Mouse (Mus musculus) cerebellum, adult 11-12 months (tissue): ENCODE data around the gene Fam204a.

Source experiments
- DNase-seq: peaks from one replicate; pipeline ENCODE4 v3.0.0; 2022

Fam204a gene

DNA sequence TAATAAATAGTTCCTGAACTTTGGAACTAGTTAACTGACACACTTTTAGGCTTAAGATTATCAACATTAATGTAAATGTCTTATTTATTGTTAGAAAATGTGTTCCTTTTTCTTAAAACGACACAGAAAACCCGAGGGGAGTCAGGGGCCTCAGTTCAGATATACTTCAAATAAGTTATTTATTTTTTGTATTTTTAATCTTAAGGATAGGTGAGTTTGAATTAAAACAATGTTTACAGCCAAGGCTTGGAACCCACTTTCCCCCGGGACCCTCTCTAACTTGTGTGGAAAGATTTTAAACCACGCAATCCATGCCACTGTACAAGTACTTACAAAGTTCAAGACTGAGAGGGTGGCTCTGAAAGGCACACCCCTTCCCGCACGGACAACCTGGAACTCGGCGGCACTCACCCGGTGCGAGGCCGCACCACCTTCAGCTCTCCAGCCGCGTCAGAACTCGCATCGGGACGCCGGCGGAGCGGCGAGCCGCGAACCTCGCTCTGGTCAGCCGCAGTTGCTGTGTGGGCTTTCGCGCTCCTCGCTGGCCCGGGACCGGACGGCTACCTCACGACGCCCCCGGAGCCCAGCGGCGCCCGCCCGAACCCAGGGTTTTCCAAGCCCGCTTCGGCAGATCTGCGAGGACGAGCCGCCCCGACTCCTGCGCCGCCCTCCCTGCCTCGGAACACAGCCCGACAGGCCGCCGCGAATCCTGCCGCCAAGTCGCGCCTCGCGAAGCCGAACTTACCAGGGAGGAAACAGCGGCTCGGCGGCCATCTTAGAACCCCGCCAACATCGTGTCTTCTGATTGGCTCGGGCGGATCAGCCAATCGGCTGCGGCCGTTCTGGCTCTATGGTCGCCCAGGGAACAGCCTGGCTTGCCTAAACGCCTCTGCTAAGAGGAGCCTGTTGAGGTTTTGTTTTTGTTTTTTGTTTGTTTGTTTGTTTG is at the start of gene Fam204a:
Fam204a (minus strand) TSS at position 803 of the 946 bp plus-strand sequence.
- peak; percentile 92 for DNase-seq

DNA sequence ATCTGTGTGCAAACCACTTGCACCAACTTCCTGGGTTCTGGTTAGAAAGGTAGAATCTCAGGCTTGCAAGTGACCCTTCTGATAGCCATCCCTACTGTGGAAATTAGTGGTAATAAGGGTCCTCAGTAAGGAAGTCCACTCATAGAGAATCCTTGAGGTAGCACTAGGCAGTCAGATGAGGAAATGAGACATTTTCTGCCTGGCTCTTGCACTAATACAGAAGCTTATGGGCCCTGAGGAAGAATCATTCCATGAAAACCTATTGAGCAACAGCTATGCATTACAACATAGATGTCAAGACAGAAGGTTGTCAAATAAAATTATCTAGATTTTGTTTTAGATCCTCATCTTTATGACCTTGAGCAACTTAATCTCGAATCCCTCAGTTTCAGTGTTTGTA is 39.3 kb upstream of the Fam204a start:
- no peak for DNase-seq

GRCm38 (mm10) chr19:60260689-60261088 is 34.2 kb upstream of the Fam204a start:
- no peak for DNase-seq

GRCm38 (mm10) chr19:60252021-60252420 is 25.5 kb upstream of the Fam204a start:
- DNase-seq: no peak

DNA sequence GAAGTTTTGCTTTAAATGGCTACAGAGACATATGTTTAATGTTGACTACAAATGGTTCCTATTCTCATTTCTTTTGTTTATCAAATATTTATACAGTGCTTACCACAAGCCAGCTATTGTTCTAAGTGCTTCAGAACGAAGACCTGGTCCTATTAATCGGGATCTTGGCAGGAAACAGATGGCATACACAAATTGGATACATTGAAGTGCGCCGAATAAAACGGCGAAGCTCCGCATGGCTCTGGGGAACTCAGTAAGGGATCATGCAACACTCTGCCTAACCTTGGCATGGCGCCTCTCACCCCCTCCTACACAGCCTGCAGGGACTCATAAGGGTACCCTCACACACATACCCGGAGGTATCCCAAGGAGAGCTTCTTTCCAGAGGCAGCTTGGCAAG is 24.7 kb upstream of the Fam204a start:
- DNase-seq: no peak

- DNase-seq: no peak
These were observed 18.7 kb upstream of the Fam204a start for GRCm38 (mm10) chr19:60245250-60245649.

- DNase-seq: no peak
These were observed 16.1 kb upstream of the Fam204a start for GRCm38 (mm10) chr19:60242620-60243019.

DNA sequence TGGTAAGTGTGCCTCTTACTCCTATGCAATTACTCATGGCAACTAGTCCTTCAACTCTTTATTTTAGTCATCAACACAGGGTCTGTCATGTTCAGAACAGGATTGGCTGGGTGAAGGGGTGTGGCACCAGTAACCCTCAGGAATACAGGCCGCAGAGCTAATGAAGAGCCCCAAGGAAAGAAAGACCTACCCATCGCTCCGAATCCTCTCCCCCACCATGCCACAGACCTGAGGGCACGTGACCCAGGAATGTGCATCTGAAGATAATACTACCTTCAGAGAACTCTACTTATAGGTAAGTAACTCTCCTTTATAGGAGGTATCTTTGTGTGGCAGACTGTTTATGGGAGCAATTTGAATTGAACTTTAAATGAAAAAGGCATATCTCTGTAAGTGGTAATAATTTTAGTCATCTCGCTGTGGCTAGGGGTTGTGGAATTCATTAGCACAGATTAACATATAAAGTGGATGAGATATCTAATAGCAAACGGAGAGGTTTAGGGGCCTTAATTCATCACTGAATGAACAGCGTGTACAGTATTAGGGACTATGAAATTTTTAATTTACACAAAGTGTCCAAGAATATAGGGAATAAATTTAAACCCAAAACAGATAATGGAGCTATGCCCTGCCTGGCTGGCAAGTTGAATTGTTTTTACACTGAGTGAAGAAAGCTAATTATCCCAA is 15.6 kb upstream of the Fam204a start:
- DNase-seq: no peak

- DNase-seq: no peak
These were observed 5.0 kb upstream of the Fam204a start for GRCm38 (mm10) chr19:60231542-60231941.

DNA sequence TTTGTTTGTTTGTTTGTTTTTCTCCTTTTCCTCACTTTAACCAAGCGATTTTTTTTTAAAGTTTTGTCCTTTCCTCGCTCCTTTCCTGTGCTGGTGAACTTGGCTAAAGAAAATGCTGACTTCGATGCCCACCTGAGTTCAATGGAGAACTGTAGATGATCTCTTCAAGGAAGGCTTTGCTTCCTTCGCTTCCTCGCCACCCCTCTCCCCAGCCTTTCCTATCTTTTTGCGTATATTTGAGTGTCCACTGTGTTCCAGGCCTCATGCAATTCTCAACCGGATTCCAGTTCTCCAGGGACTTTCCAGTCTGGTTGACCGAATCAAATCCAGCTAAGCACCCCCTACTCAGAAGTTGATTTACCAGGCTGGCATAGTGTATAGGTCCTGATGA is 339 bp upstream of the Fam204a start:
- DNase-seq: peak; percentile 11

DNA sequence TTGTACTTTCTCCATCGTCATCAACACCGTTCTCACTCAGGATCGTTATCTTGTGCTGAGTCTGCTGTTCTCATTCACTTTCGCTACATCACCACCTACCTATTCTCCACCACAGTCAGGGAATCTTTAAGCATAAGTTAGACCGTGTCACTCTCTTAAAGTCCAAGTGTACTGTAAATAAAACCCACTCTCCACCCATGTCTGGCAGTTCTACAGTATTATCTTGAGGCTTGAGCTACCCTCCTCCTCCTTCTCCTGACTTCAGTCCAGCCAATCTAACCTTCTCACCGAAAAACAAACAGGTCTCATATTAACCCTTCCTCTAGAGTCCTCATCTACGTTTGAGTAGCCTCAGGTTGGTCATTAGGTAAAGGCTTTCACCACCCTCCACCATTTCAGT is 7.1 kb downstream of the Fam204a start:
- no peak for DNase-seq

- DNase-seq: no peak
These were observed 8.5 kb downstream of the Fam204a start for GRCm38 (mm10) chr19:60217985-60218384.

DNA sequence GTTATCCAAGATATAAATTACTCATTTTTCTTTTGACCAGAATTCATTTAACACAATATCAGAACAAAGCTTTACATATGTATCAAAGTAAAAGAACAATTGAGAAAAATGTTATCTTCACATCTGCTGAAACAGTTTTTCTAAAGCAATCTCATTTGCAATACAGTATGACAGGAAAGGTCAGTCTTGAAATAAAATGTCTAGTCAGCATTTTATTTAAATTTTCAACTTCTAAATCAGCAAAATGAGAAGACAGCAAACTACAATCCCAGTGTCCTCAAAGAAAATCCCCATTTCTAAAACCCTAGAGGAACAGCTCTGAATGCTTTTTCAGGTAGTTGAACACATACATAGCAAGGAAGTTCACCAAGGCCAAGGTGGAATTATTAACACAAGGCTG is 18.3 kb downstream of the Fam204a start:
- no peak for DNase-seq

DNA sequence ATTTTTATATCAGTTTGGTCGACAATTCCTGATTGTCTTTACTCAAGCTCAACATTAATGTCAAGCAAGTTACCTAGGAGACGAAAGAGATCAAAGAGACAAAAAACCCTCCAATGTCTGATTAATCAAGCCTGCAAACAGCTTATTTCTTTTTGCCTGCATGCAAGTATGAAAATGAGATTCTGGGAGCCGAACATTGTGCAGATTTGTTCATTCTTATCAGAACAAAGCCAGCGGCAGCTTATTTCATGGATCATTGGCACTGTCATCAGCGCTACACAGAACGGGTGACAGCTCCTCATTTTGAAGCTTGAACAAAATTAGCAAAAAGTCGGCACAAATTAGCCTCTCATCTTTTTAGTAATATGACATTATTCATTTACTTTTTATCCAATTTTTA is 22.3 kb downstream of the Fam204a start:
- no peak for DNase-seq

GRCm38 (mm10) chr19:60200294-60200693 is 26.2 kb downstream of the Fam204a start:
- DNase-seq: no peak

- no peak for DNase-seq
These were observed 27.3 kb downstream of the Fam204a start for GRCm38 (mm10) chr19:60199152-60199551.

- no peak for DNase-seq
These were observed 33.7 kb downstream of the Fam204a start for GRCm38 (mm10) chr19:60192790-60193189.

DNA sequence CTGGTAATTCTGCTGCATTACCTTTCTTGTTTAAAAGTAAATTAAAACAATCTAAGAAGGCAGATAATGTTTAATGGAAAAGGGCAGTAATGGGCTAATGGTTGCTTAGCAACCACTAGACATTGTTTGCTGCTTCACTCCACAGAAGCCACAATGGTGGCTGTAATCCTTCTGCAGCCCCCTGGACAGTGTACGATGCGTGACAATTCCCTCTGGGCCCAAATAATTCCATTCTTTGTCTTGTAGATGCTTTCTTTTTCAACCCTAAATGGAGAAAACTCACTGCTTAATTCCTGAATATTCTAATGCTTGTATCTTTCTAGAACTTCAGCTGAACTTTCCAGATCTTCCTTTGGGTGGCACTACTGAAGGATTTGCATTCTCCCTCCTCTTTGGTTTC is 37.3 kb downstream of the Fam204a start:
- DNase-seq: no peak

DNA sequence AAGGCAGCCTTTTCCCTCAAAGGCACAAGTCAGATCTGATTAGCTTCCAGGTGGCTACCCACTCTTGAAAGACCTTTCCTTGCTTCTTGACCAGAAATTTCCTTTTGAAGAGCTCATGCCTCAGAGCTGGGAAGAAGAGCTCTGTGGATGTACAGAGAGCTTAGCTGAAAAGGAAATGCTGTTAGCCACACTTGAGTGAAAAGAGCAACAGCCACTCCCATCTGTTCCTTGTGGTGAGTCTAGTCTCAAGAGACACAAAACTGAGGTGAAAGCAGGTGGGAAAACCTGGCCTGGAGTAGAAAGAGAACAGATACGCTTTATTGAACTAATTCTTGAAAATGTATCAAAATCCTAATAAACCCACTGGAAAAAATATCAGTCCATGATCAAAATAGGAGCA is 43.6 kb downstream of the Fam204a start:
- DNase-seq: no peak

DNA sequence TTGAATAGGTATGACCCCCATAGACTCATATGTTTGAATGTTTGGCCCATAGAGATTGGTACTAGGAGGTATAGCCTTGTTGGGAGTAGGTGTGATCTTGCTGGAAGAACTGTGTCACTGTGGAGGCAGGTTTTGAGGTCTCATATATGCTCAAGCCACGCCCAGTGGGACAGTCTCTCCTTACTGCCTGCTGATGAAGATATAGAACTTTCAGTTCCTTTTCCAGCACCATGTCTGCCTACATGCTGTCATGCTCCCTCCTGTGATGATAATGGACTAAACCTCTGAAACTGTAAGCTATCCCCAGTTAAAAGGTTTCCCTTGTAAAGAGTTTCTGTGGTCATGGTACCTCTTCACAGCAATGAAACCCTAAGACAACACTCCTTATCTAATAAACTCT is 44.3 kb downstream of the Fam204a start:
- no peak for DNase-seq

DNA sequence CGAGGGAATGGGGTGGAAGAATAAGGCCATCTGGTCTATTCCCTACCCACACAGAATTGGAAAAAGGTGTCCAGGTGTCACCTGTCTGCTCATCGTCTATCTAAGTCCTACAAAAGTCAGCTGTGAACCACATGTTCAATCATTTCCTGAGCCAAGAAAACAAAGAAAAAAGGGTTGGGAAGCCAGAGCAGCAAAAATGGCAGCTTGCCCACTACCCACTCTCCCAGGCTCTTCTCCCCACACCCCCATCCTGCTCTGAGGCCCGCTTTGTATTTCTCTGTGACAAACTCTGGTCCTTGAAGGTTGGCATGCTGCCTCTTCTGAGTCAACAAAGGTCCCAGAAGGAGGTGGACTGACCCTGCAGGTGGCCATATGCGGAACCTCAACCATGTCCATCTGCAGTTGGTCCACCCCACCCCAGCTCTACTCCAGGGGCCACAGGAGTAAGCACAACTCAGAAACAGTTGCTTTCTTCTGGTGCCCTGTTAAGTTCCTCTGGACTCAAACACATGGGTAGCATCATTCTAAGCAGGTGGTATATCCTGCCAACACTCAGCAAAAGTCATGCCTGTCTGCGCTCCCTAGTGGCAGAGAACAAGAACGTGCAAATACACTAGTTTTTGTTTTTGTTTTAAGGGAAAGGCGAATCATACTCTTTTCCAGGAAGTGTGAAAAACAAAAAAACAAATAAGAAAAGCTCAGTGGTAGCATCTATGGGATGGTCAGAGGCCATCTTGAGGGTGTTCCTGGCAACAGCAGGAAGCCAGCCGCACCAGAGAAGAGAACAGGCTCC is 47.5 kb downstream of the Fam204a start:
- DNase-seq: no peak

DNA sequence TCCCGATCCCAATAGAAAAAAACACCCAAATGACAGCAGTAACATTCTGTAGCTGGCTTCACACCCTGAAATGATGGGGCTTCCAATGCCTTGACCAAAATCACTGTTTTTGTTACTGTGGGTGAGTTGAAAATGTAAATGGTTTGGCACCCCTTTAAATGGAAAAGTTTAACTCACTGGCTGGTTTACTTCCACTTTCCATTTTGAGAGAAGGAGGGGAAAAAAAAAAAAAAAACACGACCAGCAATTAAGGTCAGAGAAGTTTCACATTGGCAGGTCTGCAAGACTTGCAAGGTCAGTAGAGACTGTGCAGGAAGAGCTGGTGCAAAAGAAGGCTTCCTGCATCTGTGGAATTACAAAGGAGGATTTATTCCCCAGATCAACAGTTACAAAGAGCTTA is 61.1 kb downstream of the Fam204a start:
- no peak for DNase-seq

- no peak for DNase-seq
These were observed 65.8 kb downstream of the Fam204a start for GRCm38 (mm10) chr19:60160611-60161274.
